Mouse (Mus musculus): Measurements from ENCODE around the gene Spock2. TPM values are rescaled to one million over a fixed set of nuclear protein-coding genes. Genes with fewer than 3 reads are reported as not detected.

The Spock2 gene
- polyA plus RNA-seq, 1 experiment from 2014 or later: 103 TPM

GRCm38 (mm10) chr10:60109989-60110388 lies 4.0 kb downstream of the Spock2 start:
- peak overlapping the region; percentile 81 for H3K27ac ChIP-seq (replicated peaks)
- 58% methylated on average over 8 of the region's 8 CpGs for WGBS
- no peaks in the 10 kb centered on the region for H3K36me3 ChIP-seq
- ATAC-seq (ENCODE audit: low read depth): no peak
- H3K27me3 ChIP-seq: no peaks in the 10 kb centered on the region
- H3K4me1 ChIP-seq (replicated peaks): peaks cover 76% of the 10 kb centered on the region
- peak overlapping the region; percentile 77 for H3K4me2 ChIP-seq
- peak overlapping the region; percentile 13; the same call in 1 of the 2 replicates for H3K4me3 ChIP-seq
- peak overlapping the region; percentile 96 for H3K9ac ChIP-seq
- no peaks in the 10 kb centered on the region for H3K9me3 ChIP-seq

GRCm38 (mm10) chr10:60110908-60111475 lies 5.0 kb downstream of the Spock2 start:
- Histone ChIP-seq H3K9me3 (no peaks in the 10 kb centered on the region), H3K4me2 (peak overlapping the region; percentile 77; the same call in 1 of the 2 replicates), H3K9ac (no peak overlapping the region), H3K4me1 (replicated peaks) (peaks cover 76% of the 10 kb centered on the region), H3K27ac (replicated peaks) (no peak overlapping the region), H3K36me3 (no peaks in the 10 kb centered on the region), H3K4me3 (no peak overlapping the region), H3K27me3 (no peaks in the 10 kb centered on the region)
- no peak for ATAC-seq (ENCODE audit: low read depth)
- 90% methylated on average over 10 of the region's 10 CpGs for WGBS

- peak overlapping the region; percentile 23; the same call in 1 of the 2 replicates for H3K27ac ChIP-seq (replicated peaks)
- H3K27me3 ChIP-seq: no peaks in the 10 kb centered on the region
- H3K4me1 ChIP-seq (replicated peaks): peaks cover 84% of the 10 kb centered on the region
- no peak for ATAC-seq (ENCODE audit: low read depth)
- no peaks in the 10 kb centered on the region for H3K9me3 ChIP-seq
- no peak overlapping the region for H3K9ac ChIP-seq
- no peaks in the 10 kb centered on the region for H3K36me3 ChIP-seq
- no peak overlapping the region for H3K4me3 ChIP-seq
- WGBS: 86% methylated on average over 9 of the region's 9 CpGs
- H3K4me2 ChIP-seq: no peak overlapping the region
These were observed 8.1 kb downstream of the Spock2 start for GRCm38 (mm10) chr10:60113965-60114690.

GRCm38 (mm10) chr10:60115345-60116185 lies 9.5 kb downstream of the Spock2 start:
- H3K9ac ChIP-seq: peak overlapping the region; percentile 35
- no peaks in the 10 kb centered on the region for H3K27me3 ChIP-seq
- peak overlapping the region; percentile 82 for H3K27ac ChIP-seq (replicated peaks)
- peak; percentile 87 for ATAC-seq (ENCODE audit: low read depth)
- H3K4me3 ChIP-seq: peak overlapping the region; percentile 12
- peak overlapping the region; percentile 49 for H3K4me2 ChIP-seq
- H3K9me3 ChIP-seq: no peaks in the 10 kb centered on the region
- H3K4me1 ChIP-seq (replicated peaks): peaks cover 69% of the 10 kb centered on the region
- WGBS: 3% methylated on average over 14 of the region's 14 CpGs
- H3K36me3 ChIP-seq: no peaks in the 10 kb centered on the region

- no peak for ATAC-seq (ENCODE audit: low read depth)
- Histone ChIP-seq H3K36me3 (peaks cover 11% of the 10 kb centered on the region), H3K27ac (replicated peaks) (peak overlapping the region; percentile 82; the same call in 1 of the 2 replicates), H3K27me3 (no peaks in the 10 kb centered on the region), H3K4me3 (no peak overlapping the region), H3K9me3 (no peaks in the 10 kb centered on the region), H3K4me1 (replicated peaks) (peaks cover 57% of the 10 kb centered on the region), H3K4me2 (no peak overlapping the region), H3K9ac (0 out of 2 replicates have a peak overlapping the region, but pooled peaks have one; percentile 38)
- 40% methylated on average over 4 of the region's 4 CpGs for WGBS
These were observed 11.0 kb downstream of the Spock2 start for GRCm38 (mm10) chr10:60116997-60117396.

GRCm38 (mm10) chr10:60118464-60118863 lies 12.4 kb downstream of the Spock2 start:
- no peak overlapping the region for H3K4me2 ChIP-seq
- WGBS: 69% methylated on average over 7 of the region's 7 CpGs

GRCm38 (mm10) chr10:60120630-60121029 lies 14.6 kb downstream of the Spock2 start:
- Histone ChIP-seq H3K27me3 (no peaks in the 10 kb centered on the region), H3K4me2 (no peak overlapping the region), H3K27ac (replicated peaks) (no peak overlapping the region), H3K9me3 (no peaks in the 10 kb centered on the region), H3K4me3 (no peak overlapping the region), H3K9ac (no peak overlapping the region), H3K36me3 (peaks cover 45% of the 10 kb centered on the region), H3K4me1 (replicated peaks) (peaks cover 32% of the 10 kb centered on the region)
- 80% methylated on average over 4 of the region's 4 CpGs for whole genome bisulfite sequencing
- no peak for ATAC-seq (ENCODE audit: low read depth)

More at GRCm38 (mm10) chr10:60118464-60118863, 12.4 kb downstream of the Spock2 start:
- Histone ChIP-seq H3K27ac (replicated peaks) (no peak overlapping the region), H3K4me1 (replicated peaks) (peaks cover 50% of the 10 kb centered on the region), H3K36me3 (peaks cover 24% of the 10 kb centered on the region), H3K27me3 (no peaks in the 10 kb centered on the region), H3K9me3 (no peaks in the 10 kb centered on the region), H3K4me3 (no peak overlapping the region), H3K9ac (no peak overlapping the region)
- no peak for ATAC-seq (ENCODE audit: low read depth)

- H3K4me1 ChIP-seq (replicated peaks): no peaks in the 10 kb centered on the region
- ATAC-seq (ENCODE audit: low read depth): no peak
- H3K27ac ChIP-seq (replicated peaks): no peak overlapping the region
- H3K9ac ChIP-seq: no peak overlapping the region
- 65% methylated on average over 6 of the region's 6 CpGs for WGBS
- no peak overlapping the region for H3K4me3 ChIP-seq
- no peak overlapping the region for H3K4me2 ChIP-seq
- H3K27me3 ChIP-seq: no peaks in the 10 kb centered on the region
- H3K36me3 ChIP-seq: peaks cover 73% of the 10 kb centered on the region
- H3K9me3 ChIP-seq: no peaks in the 10 kb centered on the region
These were observed 18.1 kb downstream of the Spock2 start for GRCm38 (mm10) chr10:60124078-60124477.

- no peaks in the 10 kb centered on the region for H3K27me3 ChIP-seq
- H3K27ac ChIP-seq (replicated peaks): no peak overlapping the region
- H3K4me2 ChIP-seq: no peak overlapping the region
- H3K4me1 ChIP-seq (replicated peaks): no peaks in the 10 kb centered on the region
- no peak overlapping the region for H3K4me3 ChIP-seq
- no peak overlapping the region for H3K9ac ChIP-seq
- ATAC-seq (ENCODE audit: low read depth): 0 out of 2 replicates have a peak, but pooled peaks have one; percentile 32
- no peaks in the 10 kb centered on the region for H3K9me3 ChIP-seq
- 31% methylated on average over 22 of the region's 22 CpGs for WGBS
- peaks cover 89% of the 10 kb centered on the region for H3K36me3 ChIP-seq
These were observed 19.7 kb downstream of the Spock2 start for GRCm38 (mm10) chr10:60125529-60126327.

GRCm38 (mm10) chr10:60128287-60128686 lies 22.3 kb downstream of the Spock2 start:
- Histone ChIP-seq H3K27ac (replicated peaks) (no peak overlapping the region), H3K4me1 (replicated peaks) (no peaks in the 10 kb centered on the region), H3K36me3 (peaks cover 86% of the 10 kb centered on the region), H3K9me3 (no peaks in the 10 kb centered on the region), H3K4me2 (no peak overlapping the region), H3K9ac (no peak overlapping the region), H3K27me3 (no peaks in the 10 kb centered on the region), H3K4me3 (no peak overlapping the region)
- 88% methylated on average over 9 of the region's 9 CpGs for WGBS
- ATAC-seq (ENCODE audit: low read depth): no peak

GRCm38 (mm10) chr10:60130504-60130903 lies 24.5 kb downstream of the Spock2 start:
- peaks cover 64% of the 10 kb centered on the region for H3K36me3 ChIP-seq
- H3K4me2 ChIP-seq: no peak overlapping the region
- H3K9me3 ChIP-seq: no peaks in the 10 kb centered on the region
- WGBS: 88% methylated on average over 4 of the region's 4 CpGs
- H3K4me1 ChIP-seq (replicated peaks): 0 out of 2 replicates have a peak, but pooled peaks cover 3% of the 10 kb centered on the region
- H3K9ac ChIP-seq: no peak overlapping the region
- ATAC-seq (ENCODE audit: low read depth): no peak
- no peaks in the 10 kb centered on the region for H3K27me3 ChIP-seq
- H3K4me3 ChIP-seq: no peak overlapping the region
- H3K27ac ChIP-seq (replicated peaks): no peak overlapping the region
